Mouse (Mus musculus): Measurements from ENCODE around the gene Pla2g12b. TPM values are rescaled to one million over a fixed set of nuclear protein-coding genes. Genes with fewer than 3 reads are reported as not detected.

Gene Pla2g12b
- polyA plus RNA-seq, 1 experiment from 2014 or later: 1.4 TPM

DNA sequence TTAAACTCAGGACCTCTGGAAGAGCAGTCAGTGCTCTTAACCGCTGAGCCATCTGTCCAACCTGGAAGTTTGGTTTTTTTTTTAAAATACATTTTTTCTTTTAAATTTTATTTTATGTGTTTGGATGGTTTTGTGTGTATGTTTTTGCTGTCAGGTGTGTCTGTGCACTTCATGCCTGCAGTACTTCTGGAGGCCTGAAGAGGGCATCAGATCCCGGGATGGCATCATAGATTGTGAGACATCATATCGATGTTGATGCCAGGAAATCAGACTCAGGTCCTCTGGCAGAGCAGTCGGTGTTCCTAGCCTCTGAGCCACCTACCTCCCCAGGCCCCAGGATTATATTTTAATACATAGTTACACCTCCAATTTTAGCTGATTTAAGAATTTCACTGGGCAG lies 10.3 kb downstream of the Pla2g12b start:
- no peak overlapping the region for H3K4me3 ChIP-seq
- H3K9me3 ChIP-seq (replicated peaks): no peaks in the 10 kb centered on the region
- 87% methylated on average over 4 of the region's 4 CpGs for WGBS
- no peak overlapping the region for H3K9ac ChIP-seq
- ATAC-seq (ENCODE audit: insufficient number of reproducible peaks, low FRiP score): no peak
- H3K4me2 ChIP-seq: no peak overlapping the region
- H3K27ac ChIP-seq (ENCODE audit: poor library complexity, severe bottlenecking): no peak overlapping the region
- 0 out of 2 replicates have a peak, but pooled peaks cover 3% of the 10 kb centered on the region for H3K27me3 ChIP-seq (replicated peaks)
- H3K4me1 ChIP-seq (replicated peaks): 0 out of 2 replicates have a peak, but pooled peaks cover 5% of the 10 kb centered on the region
- H3K36me3 ChIP-seq: no peaks in the 10 kb centered on the region

DNA sequence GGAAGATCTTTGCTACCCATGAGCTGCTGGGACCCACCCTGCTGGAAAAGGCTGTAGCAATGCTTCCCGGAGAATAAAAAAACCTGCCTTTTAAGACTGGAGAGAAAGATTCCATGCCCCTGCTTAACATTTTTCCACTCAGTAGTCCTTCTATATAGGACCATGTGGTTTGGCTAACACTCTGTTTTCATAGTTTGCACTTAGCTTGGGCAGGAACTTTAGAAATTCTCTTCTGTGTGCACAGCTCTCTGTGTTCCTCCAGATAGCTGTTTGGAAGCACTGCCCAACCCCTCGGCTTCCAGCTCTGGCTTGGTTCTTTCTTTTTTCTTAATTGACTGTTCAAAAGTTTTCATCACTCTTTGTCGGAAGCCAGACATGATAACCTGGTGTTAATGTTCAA lies 13.2 kb downstream of the Pla2g12b start:
- Histone ChIP-seq H3K27me3 (replicated peaks) (0 out of 2 replicates have a peak, but pooled peaks cover 3% of the 10 kb centered on the region), H3K4me3 (no peak overlapping the region), H3K4me1 (replicated peaks) (0 out of 2 replicates have a peak, but pooled peaks cover 5% of the 10 kb centered on the region), H3K4me2 (no peak overlapping the region), H3K9ac (no peak overlapping the region), H3K36me3 (no peaks in the 10 kb centered on the region), H3K27ac (ENCODE audit: poor library complexity, severe bottlenecking) (no peak overlapping the region), H3K9me3 (replicated peaks) (no peaks in the 10 kb centered on the region)
- no peak for ATAC-seq (ENCODE audit: insufficient number of reproducible peaks, low FRiP score)
- 43% methylated on average over 3 of the region's 3 CpGs for WGBS

DNA sequence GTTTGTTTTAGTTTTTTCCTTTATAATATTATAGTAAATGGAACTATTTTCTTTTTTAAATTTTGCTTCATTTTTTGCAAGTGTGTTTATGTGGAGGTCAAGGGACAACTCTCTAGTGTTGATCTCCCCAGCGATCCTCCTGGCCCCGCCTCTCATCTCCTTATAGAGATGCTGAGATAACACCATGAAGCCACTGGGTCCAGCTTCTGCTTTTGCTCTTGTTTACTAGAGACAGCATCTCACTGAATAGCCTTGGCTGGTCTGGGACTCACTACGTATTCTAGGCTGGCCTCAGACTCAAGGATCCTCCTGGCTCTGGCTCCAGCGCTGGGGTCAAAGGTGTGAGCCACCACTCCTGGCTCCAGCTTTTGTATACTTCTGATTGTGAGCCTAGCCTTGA lies 16.1 kb downstream of the Pla2g12b start:
- H3K9ac ChIP-seq: no peak overlapping the region
- H3K27me3 ChIP-seq (replicated peaks): 0 out of 2 replicates have a peak, but pooled peaks cover 3% of the 10 kb centered on the region
- H3K9me3 ChIP-seq (replicated peaks): no peaks in the 10 kb centered on the region
- H3K4me1 ChIP-seq (replicated peaks): 0 out of 2 replicates have a peak, but pooled peaks cover 9% of the 10 kb centered on the region
- H3K4me2 ChIP-seq: no peak overlapping the region
- H3K36me3 ChIP-seq: no peaks in the 10 kb centered on the region
- no peak overlapping the region for H3K27ac ChIP-seq (ENCODE audit: poor library complexity, severe bottlenecking)
- no peak for ATAC-seq (ENCODE audit: insufficient number of reproducible peaks, low FRiP score)
- H3K4me3 ChIP-seq: no peak overlapping the region
- 81% methylated on average over 4 of the region's 4 CpGs for WGBS

DNA sequence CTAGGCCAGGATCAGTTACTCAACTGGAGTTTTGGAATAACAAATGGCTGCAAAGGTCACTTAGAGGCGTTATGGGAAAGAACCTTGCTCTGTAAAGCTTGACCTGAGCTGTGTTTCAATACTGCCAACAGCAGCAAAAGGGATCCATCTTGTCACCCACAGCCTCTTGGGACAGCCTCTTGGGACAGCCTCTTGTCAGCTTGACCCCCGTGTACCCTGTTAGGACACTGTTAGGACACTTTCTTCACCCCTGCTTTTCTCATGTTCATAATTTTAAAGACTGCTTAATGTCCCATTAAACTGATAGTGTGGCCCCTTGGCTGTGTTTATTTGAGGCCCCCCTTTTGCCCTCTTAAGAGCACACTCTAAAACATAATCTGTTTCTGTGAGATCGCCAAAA lies 21.0 kb downstream of the Pla2g12b start:
- WGBS: 77% methylated on average over 3 of the region's 3 CpGs
- no peaks in the 10 kb centered on the region for H3K36me3 ChIP-seq
- H3K4me2 ChIP-seq: no peak overlapping the region
- no peaks in the 10 kb centered on the region for H3K27me3 ChIP-seq (replicated peaks)
- H3K9ac ChIP-seq: no peak overlapping the region
- no peak overlapping the region for H3K27ac ChIP-seq (ENCODE audit: poor library complexity, severe bottlenecking)
- H3K4me1 ChIP-seq (replicated peaks): peaks cover 12% of the 10 kb centered on the region
- no peak for ATAC-seq (ENCODE audit: insufficient number of reproducible peaks, low FRiP score)
- no peaks in the 10 kb centered on the region for H3K9me3 ChIP-seq (replicated peaks)
- H3K4me3 ChIP-seq: no peak overlapping the region

DNA sequence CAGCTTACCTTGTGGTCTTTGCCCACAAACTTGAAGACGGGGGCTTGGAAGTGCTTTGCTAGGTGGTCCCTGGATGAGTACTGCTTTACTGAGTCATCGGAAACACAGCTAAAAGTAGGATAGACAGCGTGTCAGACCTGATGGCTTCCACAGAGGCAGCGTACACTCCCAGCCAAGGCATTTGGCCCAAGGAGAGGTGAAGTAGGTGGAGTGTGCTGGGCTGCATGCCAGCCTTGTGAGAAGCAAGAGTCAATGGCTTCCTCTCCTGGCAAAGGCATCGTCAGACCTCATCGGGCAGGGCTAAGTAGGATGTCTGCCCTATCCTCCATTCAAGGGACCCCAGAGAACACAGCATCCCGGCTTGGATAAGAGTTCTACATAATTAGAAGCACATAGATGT lies 21.9 kb downstream of the Pla2g12b start:
- no peaks in the 10 kb centered on the region for H3K36me3 ChIP-seq
- no peak for ATAC-seq (ENCODE audit: insufficient number of reproducible peaks, low FRiP score)
- H3K27ac ChIP-seq (ENCODE audit: poor library complexity, severe bottlenecking): no peak overlapping the region
- H3K9ac ChIP-seq: no peak overlapping the region
- peaks cover 21% of the 10 kb centered on the region for H3K4me1 ChIP-seq (replicated peaks)
- H3K27me3 ChIP-seq (replicated peaks): no peaks in the 10 kb centered on the region
- H3K9me3 ChIP-seq (replicated peaks): no peaks in the 10 kb centered on the region
- H3K4me2 ChIP-seq: no peak overlapping the region
- no peak overlapping the region for H3K4me3 ChIP-seq
- WGBS: 69% methylated on average over 7 of the region's 7 CpGs

DNA sequence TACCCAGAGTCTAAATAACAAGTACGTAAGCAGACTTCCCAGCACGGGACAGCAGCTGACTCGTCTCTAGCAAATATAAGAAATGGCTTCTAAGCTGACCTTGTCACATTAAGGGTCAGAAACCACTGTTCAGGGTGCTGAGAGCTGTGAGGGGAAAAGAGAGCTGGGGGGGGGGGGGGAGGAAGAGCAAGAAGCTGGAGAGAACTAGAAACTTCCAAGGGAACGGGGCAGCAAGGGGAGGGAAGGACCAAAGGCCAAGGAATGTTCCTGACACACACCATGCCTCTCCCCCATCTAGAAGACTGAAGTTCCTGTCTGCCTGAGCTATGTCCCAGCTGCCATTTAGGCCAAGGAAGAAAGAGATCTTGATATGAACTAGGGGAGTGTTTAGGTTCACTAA lies 22.9 kb downstream of the Pla2g12b start:
- Histone ChIP-seq H3K36me3 (no peaks in the 10 kb centered on the region), H3K9me3 (replicated peaks) (no peaks in the 10 kb centered on the region), H3K27me3 (replicated peaks) (no peaks in the 10 kb centered on the region), H3K27ac (ENCODE audit: poor library complexity, severe bottlenecking) (no peak overlapping the region), H3K4me3 (no peak overlapping the region), H3K4me1 (replicated peaks) (peaks cover 30% of the 10 kb centered on the region), H3K4me2 (no peak overlapping the region), H3K9ac (no peak overlapping the region)
- 64% methylated on average over 4 of the region's 4 CpGs for WGBS
- no peak for ATAC-seq (ENCODE audit: insufficient number of reproducible peaks, low FRiP score)

DNA sequence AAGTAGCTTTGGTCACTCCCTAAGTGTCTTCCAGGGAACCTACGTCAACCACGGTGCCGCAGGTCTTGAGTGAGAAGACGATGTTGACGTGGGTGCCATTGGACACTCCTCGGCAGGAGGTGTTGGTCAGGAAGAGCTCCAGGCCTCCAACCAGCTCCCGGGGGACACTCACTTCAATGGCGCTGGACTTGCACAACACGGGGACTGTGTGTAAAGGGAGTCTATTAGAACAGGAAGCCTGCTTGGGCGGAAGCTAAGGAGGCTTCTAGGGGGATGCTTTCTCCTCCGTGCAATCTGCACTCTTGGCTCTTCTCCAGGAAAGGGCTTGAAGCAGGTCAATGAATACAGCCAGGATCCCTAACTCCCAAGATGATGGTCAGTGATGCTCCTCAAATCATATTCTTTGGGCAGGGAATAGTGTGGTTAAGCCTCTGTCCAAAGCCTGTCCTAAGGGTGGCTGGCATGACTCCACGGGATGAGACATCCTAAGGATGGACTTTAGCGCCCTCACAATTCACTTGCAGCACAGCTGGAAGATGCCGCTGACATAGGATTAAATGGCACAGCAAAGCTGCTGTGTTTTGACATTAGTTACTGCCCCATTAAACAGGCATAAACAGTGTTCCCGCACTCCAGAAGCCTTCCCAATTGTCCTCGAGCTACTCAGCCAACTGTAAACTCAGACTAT lies 26.1 kb downstream of the Pla2g12b start:
- Histone ChIP-seq H3K4me2 (no peak overlapping the region), H3K4me3 (no peak overlapping the region), H3K9ac (no peak overlapping the region), H3K36me3 (no peaks in the 10 kb centered on the region), H3K4me1 (replicated peaks) (peaks cover 26% of the 10 kb centered on the region), H3K9me3 (replicated peaks) (no peaks in the 10 kb centered on the region), H3K27ac (ENCODE audit: poor library complexity, severe bottlenecking) (no peak overlapping the region), H3K27me3 (replicated peaks) (no peaks in the 10 kb centered on the region)
- no peak for ATAC-seq (ENCODE audit: insufficient number of reproducible peaks, low FRiP score)
- 65% methylated on average over 16 of the region's 16 CpGs for WGBS

DNA sequence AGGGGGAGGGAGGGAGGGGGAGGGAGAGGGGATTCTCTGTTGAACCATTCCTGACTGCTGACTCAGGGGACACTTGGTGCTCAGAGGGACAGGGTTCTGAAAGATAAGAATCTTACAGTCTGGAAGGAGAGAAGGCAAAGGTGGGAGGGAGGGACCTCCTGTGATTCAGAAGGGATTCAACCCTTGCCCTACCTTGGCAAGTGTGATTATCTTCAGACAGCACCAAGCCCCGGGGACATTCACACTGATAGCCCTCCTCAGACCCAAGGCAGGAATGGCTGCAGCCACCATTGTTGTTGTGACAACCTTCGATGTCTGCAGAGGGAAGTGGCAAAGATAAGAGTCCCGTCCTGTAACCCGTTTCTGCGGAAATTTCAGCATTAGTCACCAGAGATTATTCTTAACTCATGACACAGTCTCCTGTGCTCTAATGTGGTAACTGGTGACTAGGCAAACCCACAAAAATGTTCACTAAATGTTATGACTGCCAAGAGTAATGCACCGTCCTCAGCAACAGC lies 27.3 kb downstream of the Pla2g12b start:
- H3K4me1 ChIP-seq (replicated peaks): peaks cover 26% of the 10 kb centered on the region
- H3K27ac ChIP-seq (ENCODE audit: poor library complexity, severe bottlenecking): peak overlapping the region; percentile 31; the same call in 1 of the 2 replicates
- H3K4me2 ChIP-seq: 0 out of 2 replicates have a peak overlapping the region, but pooled peaks have one; percentile 14
- WGBS: 10% methylated on average over 6 of the region's 6 CpGs
- peak; percentile 76 for ATAC-seq (ENCODE audit: insufficient number of reproducible peaks, low FRiP score)
- H3K4me3 ChIP-seq: no peak overlapping the region
- H3K9ac ChIP-seq: no peak overlapping the region
- H3K9me3 ChIP-seq (replicated peaks): no peaks in the 10 kb centered on the region
- H3K36me3 ChIP-seq: no peaks in the 10 kb centered on the region
- no peaks in the 10 kb centered on the region for H3K27me3 ChIP-seq (replicated peaks)

DNA sequence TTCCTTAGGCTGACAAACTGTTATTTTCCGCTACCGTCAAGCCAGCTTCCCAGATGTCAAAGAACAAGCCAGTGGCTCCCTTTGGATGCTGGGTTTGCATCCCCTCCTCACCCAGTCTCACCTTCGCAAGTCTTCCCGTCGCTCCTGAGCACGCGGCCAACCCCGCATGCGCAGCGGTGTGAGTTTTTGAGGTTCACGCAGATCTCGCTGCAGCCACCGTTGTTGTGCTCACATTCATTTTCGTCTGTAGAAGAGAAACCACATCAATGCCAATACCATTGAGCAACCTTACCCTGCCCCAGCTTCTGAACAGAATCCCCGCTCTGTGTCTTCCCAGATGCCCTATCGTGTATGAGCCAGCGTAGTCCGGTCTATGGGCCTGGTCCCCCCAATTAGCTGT lies 32.3 kb downstream of the Pla2g12b start:
- 92% methylated on average over 18 of the region's 18 CpGs for WGBS

DNA sequence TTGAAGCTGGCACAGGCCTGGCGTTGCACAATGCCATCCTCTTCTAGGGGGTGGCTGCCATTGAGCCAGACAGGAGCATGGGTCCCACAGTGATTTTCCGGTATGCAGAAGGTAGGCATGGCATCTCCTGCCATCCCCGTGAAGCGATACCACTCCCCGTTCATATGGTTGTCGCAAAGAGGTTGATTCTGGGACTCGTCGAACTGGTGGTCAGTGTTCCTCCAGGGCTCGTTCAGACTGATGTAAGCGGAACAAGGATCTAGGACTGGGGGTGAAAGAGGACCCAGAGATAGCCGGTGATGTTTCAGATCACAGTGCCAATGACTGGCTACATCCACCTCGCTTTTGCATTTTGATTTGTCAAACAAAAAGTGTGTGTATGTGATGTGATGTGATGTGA lies 35.2 kb downstream of the Pla2g12b start:
- no peak overlapping the region for H3K9ac ChIP-seq
- no peaks in the 10 kb centered on the region for H3K36me3 ChIP-seq
- WGBS: 88% methylated on average over 12 of the region's 12 CpGs
- H3K4me3 ChIP-seq: no peak overlapping the region
- no peaks in the 10 kb centered on the region for H3K27me3 ChIP-seq (replicated peaks)
- peaks cover 30% of the 10 kb centered on the region for H3K4me1 ChIP-seq (replicated peaks)
- no peak for ATAC-seq (ENCODE audit: insufficient number of reproducible peaks, low FRiP score)
- H3K9me3 ChIP-seq (replicated peaks): no peaks in the 10 kb centered on the region
- no peak overlapping the region for H3K4me2 ChIP-seq
- H3K27ac ChIP-seq (ENCODE audit: poor library complexity, severe bottlenecking): no peak overlapping the region

More for the DNA sequence above, 32.3 kb downstream of the Pla2g12b start:
- no peaks in the 10 kb centered on the region for H3K36me3 ChIP-seq
- H3K4me2 ChIP-seq: no peak overlapping the region
- H3K27me3 ChIP-seq (replicated peaks): no peaks in the 10 kb centered on the region
- no peak for ATAC-seq (ENCODE audit: insufficient number of reproducible peaks, low FRiP score)
- no peak overlapping the region for H3K9ac ChIP-seq
- H3K27ac ChIP-seq (ENCODE audit: poor library complexity, severe bottlenecking): no peak overlapping the region
- no peak overlapping the region for H3K4me3 ChIP-seq
- H3K4me1 ChIP-seq (replicated peaks): peaks cover 20% of the 10 kb centered on the region
- H3K9me3 ChIP-seq (replicated peaks): no peaks in the 10 kb centered on the region

DNA sequence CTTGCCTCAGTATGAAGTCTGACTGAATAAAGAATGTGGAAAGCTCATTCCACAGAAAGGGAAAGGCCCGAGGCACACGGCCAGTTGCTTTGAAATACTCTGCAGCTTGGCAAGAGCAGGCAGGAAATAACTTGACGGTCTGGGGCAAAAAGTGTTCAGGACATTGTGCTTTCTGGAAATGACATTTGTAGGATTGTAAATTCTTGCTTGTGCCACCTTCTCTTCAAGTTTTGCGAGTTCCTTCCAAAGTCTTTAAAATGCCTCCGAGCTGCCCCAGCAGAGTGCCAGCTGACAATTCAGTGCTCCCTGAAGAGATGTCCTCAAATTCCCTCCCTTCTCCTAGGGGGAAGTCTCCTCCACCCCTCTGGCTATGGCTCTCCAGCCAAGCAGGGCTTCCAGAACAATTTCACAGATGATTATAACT lies 36.1 kb downstream of the Pla2g12b start:
- 0 out of 2 replicates have a peak overlapping the region, but pooled peaks have one; percentile 6 for H3K27ac ChIP-seq (ENCODE audit: poor library complexity, severe bottlenecking)
- 40% methylated on average over 5 of the region's 5 CpGs for WGBS

More for the DNA sequence above, 36.1 kb downstream of the Pla2g12b start:
- Histone ChIP-seq H3K9me3 (replicated peaks) (no peaks in the 10 kb centered on the region), H3K27me3 (replicated peaks) (no peaks in the 10 kb centered on the region), H3K4me1 (replicated peaks) (peaks cover 38% of the 10 kb centered on the region), H3K36me3 (no peaks in the 10 kb centered on the region), H3K4me2 (no peak overlapping the region), H3K9ac (no peak overlapping the region), H3K4me3 (no peak overlapping the region)
- ATAC-seq (ENCODE audit: insufficient number of reproducible peaks, low FRiP score): no peak
